Mouse (Mus musculus): ENCODE data around the gene S1pr1. TPM values are rescaled to one million over a fixed set of nuclear protein-coding genes. Genes with fewer than 3 reads are reported as not detected.

Gene S1pr1
- total RNA-seq, 2 experiments from 2014 or later: 103 to 111 TPM

DNA sequence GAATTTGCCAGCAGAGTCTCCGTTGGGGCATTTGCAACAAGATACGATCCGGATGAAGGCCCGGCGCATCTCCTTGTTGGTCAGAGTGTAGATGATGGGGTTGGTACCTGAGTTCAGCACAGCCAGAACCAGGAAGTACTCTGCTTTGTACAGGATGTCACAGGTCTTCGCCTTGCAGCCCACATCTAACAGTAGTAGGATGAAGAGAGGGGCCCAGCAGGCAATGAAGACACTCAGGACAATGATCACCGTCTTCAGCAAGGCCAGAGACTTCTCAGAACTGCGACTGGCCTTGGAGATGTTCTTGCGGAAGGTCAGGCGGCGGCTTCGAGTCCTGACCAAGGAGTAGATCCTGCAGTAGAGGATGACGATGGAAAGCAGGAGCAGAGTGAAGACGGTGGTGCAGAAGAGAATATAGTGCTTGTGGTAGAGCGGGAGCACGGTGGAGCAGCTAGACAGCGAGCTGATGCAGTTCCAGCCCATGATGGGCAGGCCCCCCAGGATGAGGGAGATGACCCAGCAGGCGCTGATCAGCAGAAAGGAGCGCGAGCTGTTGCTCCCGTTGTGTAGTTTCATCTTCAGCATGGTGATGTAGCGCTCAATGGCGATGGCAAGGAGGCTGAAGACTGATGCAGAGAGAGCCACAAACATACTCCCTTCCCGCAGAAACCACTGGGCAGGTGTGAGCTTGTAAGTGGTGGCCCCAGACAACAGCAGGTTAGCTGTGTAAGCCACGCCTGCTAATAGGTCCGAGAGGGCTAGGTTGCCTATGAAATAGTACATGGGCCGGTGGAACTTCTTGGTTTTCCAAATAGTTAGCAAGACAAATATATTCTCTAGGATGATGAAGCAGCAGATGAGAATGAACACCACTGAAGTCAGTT lies 2.7 kb downstream of the S1pr1 start:
- no peak for DNase-seq

DNA sequence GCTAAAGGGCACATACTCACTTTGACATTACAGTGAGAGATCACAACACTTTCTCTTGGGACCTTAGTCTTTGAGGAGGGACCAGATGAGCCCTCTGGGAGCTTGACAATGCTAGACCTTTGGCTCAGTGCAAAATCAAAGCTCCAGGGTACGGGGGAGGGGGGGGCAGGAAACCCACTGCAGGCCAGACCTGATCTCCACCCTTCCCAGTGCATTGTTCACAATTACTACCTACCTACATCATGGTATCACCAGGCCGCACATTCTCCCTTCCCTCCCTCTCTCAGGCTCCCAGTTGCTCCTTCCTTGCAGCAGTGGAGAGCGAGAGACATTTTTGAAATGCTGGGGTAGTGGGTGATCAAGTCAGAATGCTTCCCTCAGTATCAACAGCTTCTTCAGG lies 3.5 kb downstream of the S1pr1 start:
- DNase-seq: peak; percentile 32

DNA sequence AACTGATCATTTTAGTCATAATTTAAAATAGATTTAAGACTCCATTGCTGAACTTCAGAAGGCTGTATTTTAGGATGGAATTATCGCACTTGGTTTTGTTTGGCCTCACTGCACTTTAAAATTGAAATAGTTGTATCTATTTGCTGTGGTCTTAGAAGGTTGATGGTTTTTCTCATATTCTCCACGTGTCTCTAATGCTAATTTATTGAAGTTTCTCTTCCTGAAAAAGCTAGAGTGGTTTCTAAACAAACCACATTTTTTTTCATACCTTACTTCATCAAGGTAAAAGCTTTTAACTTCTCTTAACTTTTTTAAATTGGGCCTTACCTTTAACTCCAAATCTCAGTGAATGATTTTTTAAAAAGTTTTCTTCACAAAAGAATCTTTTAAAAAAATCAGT lies 4.8 kb downstream of the S1pr1 start:
- no peak for DNase-seq

DNA sequence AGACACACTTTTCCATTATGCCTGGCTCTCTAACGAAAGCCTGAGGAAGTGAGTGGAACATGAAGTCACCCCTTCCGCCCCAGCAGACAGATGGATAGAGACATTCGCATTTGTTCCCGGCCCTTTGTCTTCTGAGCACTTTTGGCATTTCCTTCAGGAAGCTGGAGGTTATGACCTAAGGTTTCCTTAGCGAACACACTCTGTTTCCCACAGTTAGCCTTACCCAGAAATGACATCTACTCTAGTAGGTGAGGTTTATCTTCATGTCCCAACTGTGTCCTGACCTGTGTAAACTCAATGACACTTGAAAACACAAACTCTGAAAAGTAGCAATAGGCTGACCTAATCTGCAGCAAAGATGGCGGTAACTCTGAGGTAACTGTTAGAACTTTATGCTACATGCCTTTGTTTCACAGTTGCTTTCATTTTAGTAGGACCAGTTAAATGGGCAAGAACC lies 5.7 kb downstream of the S1pr1 start:
- DNase-seq: peak; percentile 52

DNA sequence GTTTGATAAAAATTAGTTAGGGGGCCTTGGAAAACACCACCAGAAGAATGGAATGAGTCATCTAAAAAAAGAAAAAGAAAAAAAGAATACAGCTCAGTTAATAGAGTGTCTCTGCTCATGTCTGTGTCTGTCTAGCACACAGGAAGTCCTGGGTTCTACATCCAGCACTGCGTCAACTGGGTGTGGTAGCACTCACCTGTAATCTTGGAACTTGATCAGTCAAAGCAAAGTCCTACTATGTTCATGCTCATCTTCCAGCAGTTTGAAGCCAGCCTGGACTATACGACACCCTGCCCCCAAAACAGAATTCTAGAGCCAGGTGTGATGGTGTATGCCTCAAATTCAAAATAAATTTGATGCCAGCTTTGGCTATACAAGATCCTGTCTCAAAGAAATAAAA lies 8.1 kb downstream of the S1pr1 start:
- DNase-seq: no peak

DNA sequence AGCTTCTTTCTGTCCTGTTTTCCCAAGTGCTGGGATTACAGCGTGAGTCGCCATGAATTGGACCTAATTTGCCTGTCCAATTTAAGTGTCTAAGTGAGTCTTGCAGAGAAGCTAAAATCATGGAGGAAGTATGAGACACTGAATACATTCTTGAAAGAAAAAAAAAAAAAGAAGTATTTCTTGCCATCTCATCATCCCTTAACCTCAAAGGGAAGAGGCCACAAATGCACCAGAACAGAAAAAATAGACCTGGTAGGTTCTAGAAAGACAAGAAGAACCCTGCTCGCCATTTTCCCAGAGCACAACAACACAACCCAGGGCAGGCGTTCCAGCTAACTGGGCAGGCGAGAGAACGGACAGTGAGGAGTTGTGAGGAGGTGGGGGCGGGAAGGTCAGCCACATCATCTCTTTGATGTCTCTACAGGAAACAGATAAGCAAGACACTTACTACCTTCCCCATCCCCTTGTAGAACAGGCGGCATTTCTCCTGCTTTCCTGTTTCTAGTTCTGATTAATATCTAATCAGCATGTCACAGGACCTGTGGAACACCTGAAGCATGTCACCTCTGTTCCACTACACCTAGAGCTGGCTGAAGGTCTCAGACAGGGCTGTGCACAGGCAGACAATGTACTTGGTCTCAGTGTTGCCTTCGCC lies 10.5 kb downstream of the S1pr1 start:
- no peak for DNase-seq

DNA sequence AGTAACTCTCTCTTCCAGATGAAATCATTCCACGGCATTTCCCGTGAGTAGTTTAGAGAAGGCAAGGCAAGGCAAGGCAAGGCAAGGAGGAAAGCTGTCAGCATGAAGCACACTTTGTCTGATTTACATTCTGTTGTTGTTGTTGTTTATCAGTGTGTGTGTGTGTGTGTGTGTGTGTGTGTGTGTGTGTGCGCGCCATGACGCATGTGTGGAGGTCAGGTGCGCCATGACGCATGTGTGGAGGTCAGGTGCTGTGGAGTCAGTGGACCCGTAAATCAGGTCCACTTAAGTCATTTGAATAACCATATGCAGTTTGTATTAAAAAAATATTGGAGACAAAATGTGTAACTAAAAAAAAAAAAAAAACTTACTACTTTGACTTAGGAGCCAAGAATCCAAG lies 11.2 kb downstream of the S1pr1 start:
- DNase-seq: no peak

DNA sequence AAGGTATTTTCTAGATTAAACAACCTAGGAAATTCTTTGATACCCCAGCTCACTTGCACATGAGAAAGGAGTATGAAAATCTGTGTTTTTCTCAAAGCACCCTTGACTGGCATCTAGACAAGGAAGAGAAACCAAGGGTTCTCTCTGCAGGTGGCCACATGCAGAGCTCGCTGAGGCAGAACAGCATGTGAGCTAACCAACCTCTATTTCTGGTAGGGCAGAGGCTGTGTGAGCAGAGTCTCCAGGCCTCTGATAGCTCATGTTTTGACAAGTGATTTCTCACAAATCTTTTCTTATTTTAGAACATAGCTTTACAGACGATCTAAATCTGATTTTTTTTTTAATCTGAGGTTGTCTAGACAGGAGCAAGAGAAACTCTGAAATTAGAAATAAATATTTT lies 12.8 kb downstream of the S1pr1 start:
- DNase-seq: no peak

DNA sequence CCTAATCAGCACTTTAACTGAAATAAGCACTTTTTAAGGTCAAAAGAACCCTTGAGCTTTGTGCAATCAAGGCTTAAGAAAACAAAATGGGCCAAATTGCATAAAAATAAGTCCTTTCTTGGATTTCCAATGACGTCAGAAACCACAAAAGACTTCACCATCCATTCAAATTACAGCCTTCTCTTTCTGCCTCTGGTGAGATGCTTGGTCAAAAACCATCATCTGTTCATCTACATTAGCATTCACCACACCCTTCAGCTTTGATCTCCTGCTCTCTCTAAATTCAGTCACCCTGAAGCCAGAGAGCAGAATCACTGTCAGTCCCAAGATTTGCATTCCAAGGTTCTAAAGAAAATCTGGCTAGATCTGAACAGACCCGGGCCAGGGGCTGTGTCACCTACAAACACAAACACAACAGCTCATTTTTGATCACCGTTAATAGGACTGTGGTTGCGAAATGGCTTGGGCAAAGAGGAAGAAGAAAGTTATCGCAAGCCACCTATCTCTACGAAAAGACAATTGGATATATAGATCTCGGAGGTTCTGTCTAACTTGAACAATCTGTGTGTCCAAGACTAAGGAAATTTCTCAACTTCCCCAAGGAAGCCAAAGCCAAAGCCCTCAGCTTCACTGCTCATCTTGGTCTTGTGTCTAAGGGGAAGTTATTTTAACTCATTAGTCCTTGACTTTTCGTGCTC lies 19.5 kb downstream of the S1pr1 start:
- no peak for DNase-seq

DNA sequence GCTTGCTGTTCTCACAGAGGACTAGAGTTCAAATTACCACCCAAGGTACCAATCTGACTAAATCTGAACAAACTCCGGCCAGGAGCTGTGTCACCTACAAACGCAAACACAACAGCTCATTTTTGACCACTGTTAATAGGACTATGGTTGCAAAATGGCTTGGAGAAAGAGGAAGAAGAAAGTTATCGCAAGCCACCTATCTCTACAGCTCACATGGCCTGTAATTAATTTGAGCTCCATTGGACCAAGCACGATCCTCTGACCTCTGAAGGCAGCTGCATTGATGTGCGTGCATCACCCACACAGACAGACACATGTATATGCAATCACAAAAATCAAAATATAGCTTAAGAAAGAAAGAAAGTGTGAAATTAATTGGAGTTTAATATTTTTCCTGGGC lies 20.7 kb downstream of the S1pr1 start:
- DNase-seq: no peak

DNA sequence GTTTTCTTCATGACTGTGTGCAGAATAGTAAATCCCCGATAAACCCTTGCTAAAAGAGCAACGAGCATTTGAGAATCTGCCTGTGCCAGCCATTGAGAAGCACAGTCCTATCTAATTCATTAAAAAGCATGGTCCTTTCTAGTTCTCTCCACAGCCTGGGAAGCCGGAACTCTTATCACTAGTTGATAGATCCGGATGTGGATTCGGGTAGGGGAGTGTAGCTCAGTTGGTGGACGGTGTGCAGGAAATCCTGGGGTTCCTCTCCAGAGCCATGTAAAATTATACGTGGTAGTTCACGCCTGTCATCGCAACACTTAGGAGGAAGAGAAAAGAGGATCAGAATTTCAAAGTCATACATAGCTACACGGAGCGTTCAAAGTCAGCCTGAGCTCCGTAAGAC lies 21.5 kb downstream of the S1pr1 start:
- DNase-seq: no peak

DNA sequence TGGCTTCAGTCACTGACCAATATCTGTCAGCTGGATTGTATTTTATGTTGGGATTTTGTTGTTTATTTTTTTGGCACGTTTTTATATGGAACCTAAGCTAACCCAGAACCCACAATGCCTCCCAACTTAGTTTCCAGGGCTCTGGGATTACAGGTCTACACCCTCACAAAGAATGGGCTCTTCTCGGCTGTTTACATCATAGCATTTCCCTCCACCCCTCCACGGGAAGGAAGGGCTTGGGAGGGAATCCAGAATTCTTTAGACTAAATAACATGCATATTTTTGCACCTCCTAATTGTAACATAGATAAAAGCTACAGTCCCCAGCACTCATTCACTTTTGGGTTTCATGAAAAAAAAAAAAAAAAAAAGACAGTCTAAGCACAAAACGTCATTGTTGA lies 22.0 kb downstream of the S1pr1 start:
- no peak for DNase-seq

DNA sequence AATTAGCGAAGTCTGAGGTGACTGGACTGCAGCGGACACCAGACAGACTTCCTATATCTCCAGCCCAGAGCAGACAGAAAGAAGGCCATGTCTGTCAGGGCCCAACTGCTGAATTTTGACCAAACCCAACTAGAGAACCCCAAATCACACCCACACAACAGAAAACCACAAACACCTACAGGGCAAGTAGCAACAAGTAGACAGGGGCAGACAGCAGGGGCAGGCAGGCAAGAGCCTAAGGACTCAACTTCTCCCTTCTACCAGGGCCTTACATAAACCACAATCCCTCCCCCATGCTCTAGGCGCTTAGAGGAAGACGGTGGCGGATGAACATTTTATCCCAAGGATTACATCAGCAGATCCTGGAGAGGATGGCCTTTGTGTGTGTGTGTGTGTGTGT lies 22.5 kb downstream of the S1pr1 start:
- DNase-seq: no peak

DNA sequence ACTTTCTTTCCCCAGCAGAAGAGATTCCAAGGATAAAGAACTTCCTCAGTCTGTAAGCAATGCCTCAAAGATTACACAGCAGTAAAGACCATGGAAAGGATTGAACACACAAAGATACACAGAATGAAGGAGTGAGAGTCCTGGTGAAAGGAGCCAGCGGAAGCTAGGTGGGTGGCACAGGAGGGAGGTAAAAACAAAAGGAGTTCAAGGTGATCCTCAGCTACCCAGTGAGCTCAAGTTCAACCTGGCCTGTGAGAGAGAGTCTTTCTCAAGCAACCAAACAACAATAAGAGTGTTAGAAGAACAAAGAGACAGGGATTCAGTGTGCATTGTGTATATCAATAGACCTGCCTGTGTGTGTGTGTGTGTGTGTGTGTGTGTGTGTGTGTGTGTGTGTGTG lies 25.0 kb downstream of the S1pr1 start:
- no peak for DNase-seq

DNA sequence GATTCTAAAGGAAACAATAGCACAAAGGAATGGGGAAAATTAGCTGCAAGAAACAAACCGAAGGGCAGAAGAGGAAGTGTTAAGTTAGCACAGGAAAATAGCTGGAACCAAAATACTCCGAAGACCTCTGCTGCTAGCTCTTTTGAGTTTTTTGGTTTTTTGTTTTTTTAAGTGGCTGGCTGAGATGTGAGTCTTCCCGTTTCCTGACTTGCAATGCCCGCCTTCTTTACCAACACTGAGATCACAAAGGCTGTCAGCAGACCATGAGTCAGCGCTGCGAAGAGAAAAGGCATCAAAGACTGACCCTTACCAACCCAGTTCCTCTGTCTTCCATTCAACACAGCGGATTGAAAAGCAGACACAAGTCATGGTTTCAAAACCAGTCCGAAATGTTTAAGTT lies 25.5 kb downstream of the S1pr1 start:
- DNase-seq: no peak

DNA sequence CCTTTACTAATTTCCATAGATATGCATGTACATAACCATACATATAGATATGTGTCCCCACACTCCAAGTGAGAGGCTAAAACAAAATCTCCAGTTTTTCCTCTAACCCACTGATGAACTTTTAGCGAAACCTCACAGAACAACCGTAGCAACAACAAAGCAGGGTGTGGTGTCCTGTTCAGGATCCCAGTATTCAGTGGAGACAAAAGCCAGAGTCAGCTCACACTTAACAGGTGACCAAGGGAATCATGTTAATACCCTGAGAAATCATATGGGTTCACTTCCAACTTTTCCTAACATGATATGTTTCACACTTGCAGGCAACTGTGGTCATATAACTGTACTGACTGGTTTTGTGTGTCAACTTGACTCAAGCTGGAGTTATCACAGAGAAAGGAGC lies 27.1 kb downstream of the S1pr1 start:
- no peak for DNase-seq

DNA sequence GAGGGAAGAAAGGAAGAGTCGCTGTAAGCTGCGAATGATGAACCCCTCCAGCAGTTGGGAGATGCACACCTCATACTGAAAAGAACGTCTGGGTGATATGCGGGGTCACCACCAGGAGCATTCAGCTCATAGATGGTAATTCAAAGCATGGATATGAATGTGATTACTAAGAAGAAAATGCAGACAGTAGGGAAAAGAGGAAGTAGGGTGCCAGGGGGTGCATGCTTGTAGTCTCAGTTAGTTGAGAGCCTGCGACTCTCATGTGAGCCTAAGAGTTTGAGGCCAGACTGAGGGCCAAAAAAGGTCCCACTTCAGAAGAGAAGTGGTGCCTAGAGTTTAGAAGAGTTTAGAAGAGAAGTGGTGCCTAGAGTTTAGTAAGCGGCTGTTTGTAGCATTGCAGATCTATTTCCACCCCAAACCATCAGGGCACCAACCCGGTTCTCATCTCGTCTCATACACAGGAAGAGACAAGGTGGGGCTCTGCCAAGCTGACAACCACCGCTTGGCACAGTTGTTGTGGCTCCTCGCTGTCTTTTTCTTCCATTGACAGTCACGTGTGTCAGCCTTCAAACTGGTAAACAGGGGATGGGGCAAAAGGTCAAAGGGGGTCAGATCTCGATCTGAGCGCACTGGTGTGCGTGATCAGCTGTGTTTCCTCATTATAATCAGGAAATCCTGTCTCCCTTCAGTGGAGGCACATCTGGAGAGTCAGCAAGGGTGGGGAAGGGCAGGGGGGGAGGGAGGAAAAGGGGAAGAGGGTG lies 32.4 kb downstream of the S1pr1 start:
- DNase-seq: peak; percentile 15

DNA sequence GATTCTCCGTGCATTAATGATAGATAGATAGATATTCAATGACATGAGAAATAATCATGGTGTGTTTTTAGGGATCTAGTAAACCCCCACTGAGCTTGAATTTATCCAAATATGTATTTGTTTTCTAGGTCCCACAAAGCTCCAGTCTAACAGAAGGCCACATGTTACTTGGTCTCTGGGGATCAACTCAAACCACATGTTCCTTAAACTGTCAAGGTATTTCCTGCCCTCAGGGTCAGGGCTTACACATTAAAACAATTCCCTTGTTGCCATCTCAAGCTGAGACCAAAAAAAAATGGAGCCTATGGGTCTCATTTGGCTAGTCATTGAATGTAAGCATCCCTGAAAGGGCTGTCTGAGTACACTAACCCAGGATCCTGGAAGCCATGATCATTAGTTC lies 33.7 kb downstream of the S1pr1 start:
- no peak for DNase-seq

DNA sequence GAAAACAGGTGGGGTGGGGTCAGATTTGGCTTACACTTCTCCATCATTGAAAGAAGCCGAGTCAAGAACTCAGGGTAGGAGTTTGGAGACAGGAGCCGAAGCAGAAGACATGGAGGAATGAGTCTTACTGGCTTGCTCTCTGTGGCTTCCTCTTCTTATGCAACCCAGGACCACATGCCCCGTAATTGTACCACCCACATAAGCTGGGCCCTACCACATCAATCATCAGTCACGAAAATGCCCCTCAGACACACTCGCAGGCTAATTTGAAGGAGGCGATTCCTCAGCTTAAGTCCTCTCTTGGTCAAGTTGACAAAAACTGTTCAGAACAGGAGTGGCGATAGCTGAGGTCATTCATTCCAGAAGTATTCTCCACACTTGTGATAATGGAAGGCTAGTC lies 35.9 kb downstream of the S1pr1 start:
- no peak for DNase-seq

DNA sequence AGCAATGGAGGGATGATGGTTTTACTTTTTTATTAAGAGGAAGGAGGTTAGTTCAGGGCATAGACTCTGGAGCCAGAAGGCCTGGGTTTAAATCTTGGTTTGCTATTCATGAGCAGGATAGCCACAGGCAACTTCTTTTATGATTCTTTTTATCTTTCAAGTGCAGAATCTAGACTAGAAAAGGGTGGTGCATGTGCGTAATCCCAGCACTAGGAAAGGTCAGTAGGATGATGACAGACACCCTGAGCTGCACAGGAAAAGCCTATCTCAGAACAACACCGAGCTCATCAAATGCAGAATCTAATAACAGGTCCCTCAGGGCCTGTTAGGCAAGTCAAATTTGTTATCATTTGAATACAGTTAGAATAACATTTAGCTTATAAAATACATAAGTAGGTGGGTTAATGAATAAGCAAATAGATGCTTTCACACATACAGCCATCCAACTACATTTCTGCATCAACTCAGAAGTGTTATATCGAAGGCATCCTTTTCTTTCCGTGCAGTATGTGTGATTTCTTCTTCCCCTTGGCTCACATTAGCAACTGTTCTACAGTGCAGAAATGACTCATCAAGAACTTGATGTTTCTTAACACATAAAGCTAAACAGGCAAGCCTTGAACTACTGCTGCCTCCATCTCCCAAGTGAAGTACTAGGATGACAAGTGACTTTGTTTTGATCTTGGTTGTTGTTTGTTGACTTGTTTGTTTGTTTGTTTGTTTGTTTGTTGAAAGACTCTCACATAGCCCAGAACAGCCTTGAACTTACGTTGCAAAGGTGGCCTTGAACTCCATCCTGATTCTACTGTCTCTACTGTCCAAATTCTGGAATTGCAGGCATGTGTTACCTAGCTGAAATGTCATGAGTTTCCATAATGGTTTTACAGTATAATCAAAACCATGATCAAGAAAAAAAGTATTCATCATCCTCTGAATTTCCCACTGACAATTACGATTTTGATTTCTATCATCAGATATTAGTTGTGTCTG lies 39.0 kb downstream of the S1pr1 start:
- no peak for DNase-seq

DNA sequence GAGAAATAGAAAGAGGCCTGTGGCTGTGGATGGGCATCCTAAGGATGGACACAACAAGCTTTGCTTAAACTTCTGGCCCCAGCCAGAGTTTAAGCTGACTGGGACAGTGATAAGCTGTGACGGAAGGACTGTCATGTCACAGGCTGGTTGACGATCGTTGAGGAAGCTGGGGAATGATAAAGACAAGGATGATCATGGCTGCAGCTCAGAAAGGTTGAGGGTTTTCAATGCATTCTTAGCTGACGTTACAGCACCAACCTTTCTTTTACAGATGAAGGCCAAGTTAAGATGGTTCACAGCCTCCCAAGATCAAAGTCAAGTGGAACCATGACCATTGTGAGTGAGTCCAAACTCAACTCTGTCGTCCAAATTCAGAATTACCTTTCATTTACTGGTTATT lies 40.2 kb downstream of the S1pr1 start:
- DNase-seq: no peak
